Mouse (Mus musculus) forebrain, embryonic 15.5 days (tissue): ENCODE data around the gene Chl1. TPM values are rescaled to one million over a fixed set of nuclear protein-coding genes. Genes with fewer than 3 reads are reported as not detected.

ENCODE experiments used
- ATAC-seq: fragments of 200-750 bp; cut with Nextera tagmentation; replicated peaks from 2 replicates; pipeline ENCODE4 v1.8.0; 2017; ENCODE audit warnings: mild to moderate bottlenecking, moderate TSS enrichment, moderate library complexity
- H3K27ac ChIP-seq: fragments of 300-500 bp; sonication (generic); replicated peaks from 2 replicates; pipeline ENCODE4 v1.5.1; 2015; ENCODE audit warnings: mild to moderate bottlenecking, inconsistent platforms
- H3K27me3 ChIP-seq: fragments of 300-500 bp; sonication (generic); 2 replicates; pipeline ENCODE4 v1.6.1; 2015; ENCODE audit warnings: inconsistent platforms
- H3K36me3 ChIP-seq: fragments of 300-500 bp; sonication (generic); 2 replicates; pipeline ENCODE4 v1.6.1; 2015; ENCODE audit warnings: mild to moderate bottlenecking, inconsistent platforms
- H3K4me1 ChIP-seq: fragments of 300-500 bp; sonication (generic); 2 replicates; pipeline ENCODE4 v1.6.1; 2015; ENCODE audit warnings: inconsistent platforms
- H3K4me2 ChIP-seq: fragments of 300-500 bp; sonication (generic); replicated peaks from 2 replicates; pipeline ENCODE4 v1.6.1; 2015; ENCODE audit warnings: mild to moderate bottlenecking, inconsistent platforms
- H3K4me3 ChIP-seq: fragments of 300-500 bp; sonication (generic); 2 replicates; pipeline ENCODE4 v1.5.1; 2015; ENCODE audit warnings: mild to moderate bottlenecking, inconsistent platforms
- H3K9ac ChIP-seq: fragments of 300-500 bp; sonication (generic); replicated peaks from 2 replicates; pipeline ENCODE4 v1.6.1; 2015; ENCODE audit warnings: mild to moderate bottlenecking, inconsistent platforms
- H3K9me3 ChIP-seq: fragments of 300-500 bp; sonication (generic); 2 replicates; pipeline ENCODE4 v1.6.1; 2016; ENCODE audit warnings: inconsistent platforms
- WGBS: fragments of 180-500 bp; shearing (Covaris S2); methylation state at CpG from one replicate; pipeline ENCODE4 v1.1.7; 2015; ENCODE audit warnings: mixed read lengths; 5-methylcytosine and 5-hydroxymethylcytosine counted together
- polyA plus RNA-seq: library from polyadenylated mRNA; unstranded; fragments of >200 nt; fragmentation: Nextera tagmentation; extraction: Ambion mirVana; gene quantifications from 2 replicates; pipeline ENCODE4 v1.2.1, GENCODE M21; 2015

The Chl1 gene
- polyA plus RNA-seq, 1 experiment from 2014 or later: 96.9 TPM

DNA sequence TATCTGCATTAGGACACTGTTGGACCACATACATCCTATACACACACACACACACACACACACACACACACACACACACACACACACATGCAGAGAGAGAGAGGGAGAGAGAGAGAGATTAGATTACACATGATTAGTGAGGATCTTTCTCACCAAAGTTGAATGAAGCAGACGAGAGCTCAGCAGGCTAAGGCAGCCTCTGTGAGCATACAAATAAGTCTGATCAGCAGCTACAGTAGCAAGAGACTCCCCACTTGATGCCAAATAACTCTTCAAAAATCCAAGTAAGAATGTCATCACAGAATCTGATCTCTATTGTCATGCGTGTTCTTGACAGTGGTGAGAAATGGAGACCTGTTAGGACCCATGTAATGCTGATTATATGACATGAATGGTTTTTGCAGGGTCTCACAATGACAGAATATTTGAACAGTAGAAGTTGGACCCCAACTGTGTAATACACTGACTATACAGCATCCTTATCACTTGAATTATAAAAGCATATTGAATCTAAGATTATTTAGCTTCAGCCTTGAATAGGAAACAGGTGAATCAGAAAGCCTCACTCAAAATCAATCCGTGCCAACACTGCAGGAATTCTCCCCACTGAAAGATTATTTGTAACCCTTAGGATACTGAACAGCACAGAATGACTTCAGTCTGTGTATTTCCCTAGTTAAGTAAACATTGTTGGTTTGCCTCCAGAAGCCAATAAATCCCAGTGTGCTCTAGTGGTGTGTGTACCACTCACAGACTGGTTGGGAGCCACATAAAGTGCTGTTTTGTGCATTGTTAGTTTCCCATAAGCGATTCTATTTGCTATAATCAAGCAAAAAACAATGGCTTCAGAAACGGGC lies 47.9 kb downstream of the Chl1 start:
- no peak overlapping the region for H3K4me3 ChIP-seq
- peak overlapping the region; percentile 81 for H3K27ac ChIP-seq
- no peak overlapping the region for H3K9ac ChIP-seq
- H3K4me2 ChIP-seq: peak overlapping the region; percentile 23
- peak; percentile 67 for ATAC-seq
- WGBS: 17% methylated on average over 5 of the region's 5 CpGs
- no peaks in the 10 kb centered on the region for H3K9me3 ChIP-seq
- no peaks in the 10 kb centered on the region for H3K36me3 ChIP-seq
- H3K4me1 ChIP-seq: peaks cover 24% of the 10 kb centered on the region
- no peaks in the 10 kb centered on the region for H3K27me3 ChIP-seq

DNA sequence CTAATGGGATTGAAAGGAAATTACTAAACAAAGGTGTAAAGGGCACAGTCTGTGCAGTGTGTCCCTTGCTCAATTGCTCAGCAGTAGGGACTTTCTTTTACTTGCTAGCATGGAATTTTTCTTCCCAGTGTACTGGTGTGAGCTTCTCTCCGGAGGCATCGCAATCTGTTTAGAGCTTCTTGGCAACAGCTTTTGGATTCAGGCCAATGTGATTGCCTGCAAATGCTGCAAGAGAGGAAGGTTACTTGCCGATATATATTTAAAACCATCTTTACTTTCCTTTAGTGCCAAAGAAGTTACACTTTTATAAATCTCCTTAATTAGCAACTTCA lies 48.5 kb downstream of the Chl1 start:
- Histone ChIP-seq H3K9ac (no peak overlapping the region), H3K36me3 (no peaks in the 10 kb centered on the region), H3K27ac (peak overlapping the region; percentile 81), H3K9me3 (no peaks in the 10 kb centered on the region), H3K4me3 (no peak overlapping the region), H3K27me3 (no peaks in the 10 kb centered on the region), H3K4me2 (peak overlapping the region; percentile 23), H3K4me1 (peaks cover 29% of the 10 kb centered on the region)
- peak; percentile 85 for ATAC-seq
- 11% methylated on average over 3 of the region's 3 CpGs for WGBS

DNA sequence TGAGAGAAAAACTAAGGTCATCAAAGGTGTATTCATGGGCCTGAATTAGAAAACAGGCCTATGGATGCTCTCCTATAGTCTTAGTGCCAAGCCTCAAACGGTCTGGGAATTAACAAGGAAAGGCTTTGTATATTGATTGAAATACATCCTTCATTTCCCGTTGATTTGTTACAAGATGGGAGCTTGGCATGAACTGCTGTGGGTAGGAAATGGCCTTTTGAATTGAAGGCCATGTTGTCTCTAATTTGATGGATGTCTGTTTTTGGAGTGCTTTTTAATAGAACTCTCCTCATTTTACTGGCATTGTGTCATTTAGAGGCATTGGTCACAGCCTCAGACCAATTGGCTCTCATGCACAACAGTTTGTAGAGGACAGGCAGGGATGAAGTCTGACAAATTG lies 49.0 kb downstream of the Chl1 start:
- 9% methylated on average over 2 of the region's 2 CpGs for WGBS
- peak; percentile 32 for ATAC-seq
- Histone ChIP-seq H3K27ac (peak overlapping the region; percentile 81), H3K4me3 (no peak overlapping the region), H3K4me1 (peaks cover 29% of the 10 kb centered on the region), H3K9me3 (no peaks in the 10 kb centered on the region), H3K36me3 (no peaks in the 10 kb centered on the region), H3K9ac (no peak overlapping the region), H3K4me2 (no peak overlapping the region), H3K27me3 (no peaks in the 10 kb centered on the region)

DNA sequence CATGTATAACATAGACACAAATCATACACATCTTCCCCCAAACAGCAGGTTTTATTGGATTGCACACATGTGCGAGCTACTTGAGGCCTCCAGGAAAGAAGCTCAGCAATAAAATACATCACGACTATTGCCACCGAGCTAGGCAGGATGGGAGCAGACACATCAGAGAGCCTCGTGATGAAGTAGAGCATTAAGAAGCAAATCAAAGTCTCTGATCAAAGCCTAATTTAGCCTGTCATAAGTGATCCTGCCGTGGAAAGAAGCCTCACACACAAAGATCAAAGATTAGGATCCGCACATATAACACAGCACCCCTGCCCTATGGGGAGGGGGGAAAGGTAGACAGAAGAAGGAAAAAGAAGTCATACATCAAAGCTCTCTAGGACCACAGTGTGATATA lies 54.4 kb downstream of the Chl1 start:
- Histone ChIP-seq H3K27me3 (no peaks in the 10 kb centered on the region), H3K36me3 (no peaks in the 10 kb centered on the region), H3K9ac (no peak overlapping the region), H3K4me3 (no peak overlapping the region), H3K4me1 (peaks cover 24% of the 10 kb centered on the region), H3K27ac (no peak overlapping the region), H3K4me2 (no peak overlapping the region), H3K9me3 (no peaks in the 10 kb centered on the region)
- 61% methylated on average over 6 of the region's 6 CpGs for WGBS
- ATAC-seq: no peak; the same call in 1 of the 2 replicates

DNA sequence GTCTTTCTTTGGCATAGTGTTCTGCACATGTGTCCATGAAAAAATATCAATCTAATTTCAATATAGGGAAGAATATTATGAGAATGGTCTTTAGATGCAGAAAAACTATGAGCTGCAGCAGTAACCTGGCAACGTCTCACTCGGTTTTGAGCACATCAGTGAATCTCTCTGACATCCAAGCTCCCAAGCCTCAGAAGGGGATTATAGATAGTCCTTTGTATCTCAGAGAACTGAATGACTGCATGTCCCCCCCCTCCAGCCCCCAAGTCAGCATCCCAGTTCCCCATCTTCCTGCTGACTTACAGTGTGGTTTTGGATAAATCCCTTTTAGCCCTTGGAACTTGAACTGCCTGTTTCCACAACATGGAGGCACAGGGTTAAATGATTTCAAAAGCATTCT lies 56.9 kb downstream of the Chl1 start:
- Histone ChIP-seq H3K4me2 (no peak overlapping the region), H3K27me3 (no peaks in the 10 kb centered on the region), H3K4me1 (peaks cover 24% of the 10 kb centered on the region), H3K36me3 (no peaks in the 10 kb centered on the region), H3K27ac (peak overlapping the region; percentile 29; the same call in 1 of the 2 replicates), H3K9ac (no peak overlapping the region), H3K4me3 (no peak overlapping the region), H3K9me3 (no peaks in the 10 kb centered on the region)
- WGBS: 28% methylated on average over 2 of the region's 2 CpGs
- no peak for ATAC-seq

DNA sequence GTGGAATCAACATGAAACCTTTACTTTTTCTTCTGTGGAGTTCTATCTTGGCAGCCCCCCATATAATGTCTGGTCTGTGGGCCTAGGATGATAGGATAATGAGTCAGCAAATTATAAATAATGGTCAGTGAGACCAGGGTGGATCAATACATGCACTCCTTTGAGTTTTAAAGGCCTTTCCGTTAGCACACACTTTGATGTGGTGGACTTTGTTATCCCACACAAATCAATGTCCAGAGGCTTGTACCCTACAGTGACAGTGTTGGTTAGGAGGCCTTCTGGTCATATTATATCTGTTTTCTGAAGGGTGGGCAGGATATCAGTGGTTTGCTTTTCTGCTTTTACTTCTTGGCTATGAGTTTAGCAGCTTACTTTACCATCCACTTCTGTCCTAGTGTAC lies 62.3 kb downstream of the Chl1 start:
- 91% methylated on average over 1 of the region's 1 CpGs for WGBS
- H3K9me3 ChIP-seq: no peaks in the 10 kb centered on the region
- ATAC-seq: no peak

DNA sequence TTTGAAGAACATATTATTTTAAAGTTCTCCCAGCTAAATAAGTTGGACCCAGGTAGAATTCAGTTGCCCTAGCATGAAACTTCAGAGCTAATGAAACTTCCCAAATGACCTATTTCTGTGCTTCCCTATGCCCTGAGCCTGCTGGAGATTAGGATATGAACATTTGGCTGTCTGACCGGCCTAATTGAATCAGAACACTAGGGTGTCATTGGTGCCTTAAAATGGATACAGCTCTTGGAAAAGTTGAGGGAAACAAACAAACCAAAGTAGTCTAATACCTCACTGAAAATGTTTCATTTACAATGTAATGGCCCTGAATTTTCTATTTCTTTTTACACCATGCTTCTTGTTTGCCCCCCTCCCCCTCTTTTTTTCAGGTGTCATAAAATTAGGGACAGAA lies 73.8 kb downstream of the Chl1 start:
- Histone ChIP-seq H3K4me3 (no peak overlapping the region), H3K4me1 (no peaks in the 10 kb centered on the region), H3K9me3 (no peaks in the 10 kb centered on the region), H3K27ac (no peak overlapping the region), H3K9ac (no peak overlapping the region), H3K36me3 (no peaks in the 10 kb centered on the region), H3K27me3 (no peaks in the 10 kb centered on the region), H3K4me2 (no peak overlapping the region)
- WGBS: 89% methylated on average over 1 of the region's 1 CpGs
- no peak for ATAC-seq

More for the DNA sequence above, 62.3 kb downstream of the Chl1 start:
- Histone ChIP-seq H3K27ac (no peak overlapping the region), H3K4me3 (no peak overlapping the region), H3K4me1 (no peaks in the 10 kb centered on the region), H3K36me3 (no peaks in the 10 kb centered on the region), H3K9ac (no peak overlapping the region), H3K27me3 (no peaks in the 10 kb centered on the region), H3K4me2 (no peak overlapping the region)

DNA sequence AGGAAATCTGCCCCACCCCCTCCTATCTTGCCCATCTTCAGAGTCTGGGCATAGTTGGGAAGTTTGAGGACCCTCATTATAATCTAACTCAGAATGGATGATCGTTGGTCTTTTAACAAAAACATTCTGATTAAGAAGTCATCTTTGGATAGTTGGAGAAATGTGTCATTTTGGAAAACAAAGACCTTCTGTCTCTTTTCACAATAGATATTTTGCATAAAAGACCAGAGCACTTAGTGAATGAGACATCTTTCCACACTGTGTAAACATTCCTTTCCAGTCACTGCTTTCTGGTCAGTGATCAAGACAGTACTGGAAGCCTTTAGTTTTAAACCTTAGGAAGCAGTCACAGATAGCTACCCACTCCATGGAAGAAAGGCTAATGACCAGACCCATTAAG lies 75.3 kb downstream of the Chl1 start:
- Histone ChIP-seq H3K36me3 (no peaks in the 10 kb centered on the region), H3K27ac (no peak overlapping the region), H3K9me3 (no peaks in the 10 kb centered on the region), H3K9ac (no peak overlapping the region), H3K4me3 (no peak overlapping the region), H3K4me1 (no peaks in the 10 kb centered on the region), H3K4me2 (no peak overlapping the region), H3K27me3 (no peaks in the 10 kb centered on the region)
- no peak for ATAC-seq
- WGBS: 46% methylated on average over 1 of the region's 1 CpGs

DNA sequence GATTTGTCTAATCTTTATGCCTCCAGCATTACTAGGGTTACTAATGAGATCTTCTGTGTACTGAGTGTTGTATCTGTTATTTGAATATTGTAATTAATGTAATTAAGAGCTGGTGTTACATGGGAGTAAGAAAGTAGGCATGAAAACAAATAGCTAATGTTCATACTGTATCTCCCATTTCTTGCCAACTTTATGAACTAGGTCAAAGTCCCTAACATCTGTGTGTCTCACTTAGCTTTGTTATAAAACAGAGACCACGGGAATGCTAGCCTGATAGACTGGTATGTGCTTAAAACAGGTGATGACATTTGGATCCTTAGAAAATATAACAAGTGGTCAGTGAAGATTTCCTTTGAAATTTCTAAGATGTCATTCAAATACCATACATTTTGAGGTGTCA lies 75.7 kb downstream of the Chl1 start:
- Histone ChIP-seq H3K9ac (no peak overlapping the region), H3K27ac (no peak overlapping the region), H3K27me3 (no peaks in the 10 kb centered on the region), H3K4me2 (no peak overlapping the region), H3K4me3 (no peak overlapping the region), H3K4me1 (no peaks in the 10 kb centered on the region), H3K36me3 (no peaks in the 10 kb centered on the region), H3K9me3 (no peaks in the 10 kb centered on the region)
- no peak for ATAC-seq
- WGBS: 75% methylated on average over 1 of the region's 1 CpGs

DNA sequence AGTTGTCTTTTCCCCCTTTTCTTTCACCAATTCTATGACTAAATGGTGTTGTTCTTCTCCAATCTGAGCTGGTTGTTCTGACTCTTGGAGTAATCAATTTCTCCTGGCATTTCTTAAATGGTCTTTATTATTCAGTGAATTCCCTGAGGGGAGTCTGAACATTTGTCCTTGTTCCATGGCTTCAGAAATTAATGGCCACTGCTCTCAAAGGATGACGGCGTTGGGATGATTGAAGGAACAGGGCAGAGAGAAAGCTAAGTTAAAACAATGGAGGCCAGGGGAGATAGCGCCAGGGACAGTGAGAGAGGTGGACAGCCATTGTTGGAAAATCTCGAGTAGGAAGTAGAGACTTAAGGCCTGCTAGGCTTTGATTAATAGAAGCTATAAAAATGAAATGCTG lies 91.7 kb downstream of the Chl1 start:
- whole genome bisulfite sequencing: 33% methylated on average over 4 of the region's 4 CpGs
- H3K4me2 ChIP-seq: no peak overlapping the region
- ATAC-seq: no peak
- no peak overlapping the region for H3K9ac ChIP-seq
- no peak overlapping the region for H3K4me3 ChIP-seq
- no peaks in the 10 kb centered on the region for H3K9me3 ChIP-seq
- no peak overlapping the region for H3K27ac ChIP-seq
- no peaks in the 10 kb centered on the region for H3K4me1 ChIP-seq
- H3K27me3 ChIP-seq: no peaks in the 10 kb centered on the region
- H3K36me3 ChIP-seq: no peaks in the 10 kb centered on the region

DNA sequence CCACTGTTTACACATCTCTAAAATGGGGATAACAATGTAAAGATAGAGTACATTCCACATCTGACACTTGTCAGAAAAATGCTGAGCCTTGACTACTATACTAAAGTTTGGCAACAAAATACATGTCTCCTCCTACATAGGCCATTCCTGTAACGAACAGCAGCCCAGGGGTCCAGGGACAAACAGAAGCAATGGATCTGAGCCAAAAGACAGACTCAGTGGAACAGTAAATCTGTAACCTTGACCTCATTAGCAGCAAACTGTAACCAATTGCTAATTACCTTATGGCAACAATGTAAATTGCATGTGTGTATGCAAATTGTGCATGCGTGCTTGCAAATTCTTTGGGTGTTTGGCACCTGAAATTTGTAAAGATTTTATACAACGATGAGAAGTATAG lies 100.3 kb downstream of the Chl1 start:
- Histone ChIP-seq H3K27me3 (no peaks in the 10 kb centered on the region), H3K4me1 (no peaks in the 10 kb centered on the region), H3K4me3 (no peak overlapping the region), H3K36me3 (no peaks in the 10 kb centered on the region), H3K9ac (no peak overlapping the region), H3K27ac (no peak overlapping the region), H3K9me3 (no peaks in the 10 kb centered on the region), H3K4me2 (no peak overlapping the region)
- ATAC-seq: no peak
- WGBS: 54% methylated on average over 3 of the region's 3 CpGs

DNA sequence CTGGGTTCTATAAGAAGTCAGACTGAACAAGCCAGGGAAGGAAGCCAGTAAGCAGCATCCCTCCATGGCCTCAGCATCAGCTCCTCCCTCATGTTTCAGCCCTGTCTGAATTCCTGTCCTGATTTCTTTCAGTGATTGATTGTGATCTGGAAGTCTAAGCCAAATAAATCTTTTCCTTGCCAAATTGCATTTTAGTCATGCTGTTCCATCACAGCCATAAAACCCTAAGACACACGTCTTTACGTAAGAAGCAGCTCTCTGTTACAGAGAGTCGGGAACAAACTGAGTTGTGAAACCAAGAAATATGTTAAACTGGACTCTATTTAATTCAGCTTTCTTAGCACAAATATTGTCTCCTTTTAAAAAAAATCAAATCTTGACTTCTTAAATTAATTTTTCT lies 102.2 kb downstream of the Chl1 start:
- Histone ChIP-seq H3K27ac (no peak overlapping the region), H3K9ac (no peak overlapping the region), H3K36me3 (no peaks in the 10 kb centered on the region), H3K9me3 (no peaks in the 10 kb centered on the region), H3K4me3 (no peak overlapping the region), H3K4me2 (no peak overlapping the region), H3K4me1 (no peaks in the 10 kb centered on the region), H3K27me3 (no peaks in the 10 kb centered on the region)
- no peak for ATAC-seq
- WGBS: 82% methylated on average over 3 of the region's 3 CpGs

DNA sequence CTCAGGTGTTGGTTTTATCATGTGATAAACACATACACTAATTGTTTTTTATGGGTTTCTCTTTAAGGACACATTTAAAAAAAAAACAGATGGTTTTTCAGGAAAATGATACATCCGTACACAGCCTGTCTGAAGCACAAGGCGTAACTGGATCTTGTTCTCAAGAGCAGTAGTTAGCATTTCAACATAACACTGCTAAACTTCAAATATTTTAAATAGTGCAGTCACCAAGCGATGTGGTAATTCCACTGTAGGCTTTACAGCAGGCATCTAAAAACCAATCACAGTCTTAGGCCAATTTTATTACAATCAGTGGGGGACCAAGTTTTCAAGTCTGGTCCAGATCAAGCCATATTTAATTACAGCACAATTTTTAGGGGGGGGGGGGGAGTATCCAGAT lies 103.3 kb downstream of the Chl1 start:
- no peaks in the 10 kb centered on the region for H3K9me3 ChIP-seq
- 85% methylated on average over 3 of the region's 3 CpGs for WGBS
- no peak overlapping the region for H3K27ac ChIP-seq
- ATAC-seq: no peak
- no peaks in the 10 kb centered on the region for H3K4me1 ChIP-seq
- no peak overlapping the region for H3K9ac ChIP-seq
- no peak overlapping the region for H3K4me2 ChIP-seq
- no peaks in the 10 kb centered on the region for H3K27me3 ChIP-seq
- no peaks in the 10 kb centered on the region for H3K36me3 ChIP-seq
- H3K4me3 ChIP-seq: no peak overlapping the region
